Mouse (Mus musculus) layer of hippocampus, adult 11-12 months (tissue): ENCODE results near the gene Gm20422.
"Not testable (repeated sequence)": the region's sequence is repeated elsewhere in the genome, so short reads cannot be mapped to it uniquely, and the experiment has no call there.

ENCODE experiments used
- DNase-seq: peaks from one replicate; pipeline ENCODE4 v3.0.0; 2022; ENCODE audit warnings: low spot score

The Gm20422 gene

DNA sequence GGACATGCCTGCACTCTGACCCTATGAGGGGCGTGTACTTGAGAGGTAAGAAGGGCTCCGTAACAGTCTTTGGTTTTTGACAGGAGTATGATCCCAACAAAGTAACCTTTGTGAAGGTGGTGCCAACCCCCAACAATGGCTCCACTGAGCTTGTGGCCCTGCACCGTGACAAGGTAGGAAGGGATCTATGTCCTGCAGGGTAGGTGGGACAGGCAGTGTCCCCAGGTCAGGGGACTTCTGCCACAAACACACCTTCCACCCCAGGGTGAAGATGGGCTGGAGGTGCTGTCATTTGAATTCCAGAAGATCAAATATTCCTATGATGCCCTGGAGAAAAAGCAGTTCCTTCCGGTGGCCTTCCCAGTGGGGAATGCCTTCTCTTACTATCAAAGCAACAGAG is 19.0 kb upstream of the Gm20422 start:
- DNase-seq: no peak

DNA sequence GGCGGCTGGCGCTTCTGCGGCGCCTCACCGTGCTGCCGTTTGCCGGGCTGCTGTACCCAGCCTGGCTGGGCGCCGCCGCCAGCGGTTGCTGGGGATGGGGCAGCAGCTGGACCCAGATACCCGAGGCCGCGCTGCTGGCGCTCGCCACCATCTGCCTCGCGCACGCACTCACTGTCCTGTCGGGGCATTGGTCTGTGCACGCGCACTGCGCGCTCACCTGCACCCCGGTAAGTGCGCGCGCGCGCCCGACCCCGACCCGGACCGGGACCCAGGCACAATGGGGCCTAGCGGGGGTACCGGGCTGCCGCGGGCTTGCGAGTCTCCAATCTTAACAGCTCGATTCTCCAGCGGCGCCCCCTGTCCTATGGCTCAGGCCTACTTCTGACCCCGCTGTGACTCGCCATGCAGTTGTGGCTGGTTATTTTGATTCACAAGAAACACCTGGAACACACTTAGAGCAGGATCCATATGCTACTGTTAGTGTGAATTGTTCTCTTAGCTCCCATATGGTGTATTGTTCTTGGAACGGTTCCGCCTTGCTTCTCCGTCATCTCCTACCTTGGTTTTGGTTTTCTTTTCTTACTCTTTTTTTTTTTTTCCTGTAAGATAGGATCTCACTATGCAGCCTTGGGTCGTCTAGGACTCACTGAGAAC is 16.9 kb upstream of the Gm20422 start:
- DNase-seq: no peak

DNA sequence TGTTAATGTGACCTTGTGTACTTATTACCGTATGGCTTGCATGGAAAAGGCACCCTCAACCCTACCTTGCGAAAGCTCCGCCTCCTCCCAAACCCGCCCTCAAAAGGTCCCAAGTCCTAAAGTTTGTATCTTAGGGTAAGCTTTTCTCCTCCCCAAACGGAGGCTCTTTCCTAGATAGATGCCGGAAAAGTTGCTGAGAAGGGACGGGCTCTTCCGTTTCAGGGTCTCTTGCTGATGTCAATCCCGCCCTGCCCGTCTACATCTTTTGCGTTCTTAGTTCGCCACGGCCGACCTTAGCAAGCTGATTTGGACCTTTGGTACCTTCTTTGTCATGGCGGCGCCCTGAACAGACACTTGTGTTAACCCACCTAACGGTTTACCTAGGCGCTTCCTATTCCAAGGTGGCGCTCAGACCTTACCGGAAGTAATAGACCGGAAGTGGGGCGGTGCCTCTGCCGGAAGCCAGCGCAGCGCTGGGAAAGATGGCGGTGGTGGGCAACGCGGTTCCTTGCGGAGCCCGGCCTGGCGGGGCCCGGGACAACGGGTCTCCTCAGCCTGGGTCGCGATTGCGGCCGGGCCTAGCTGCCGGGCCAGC is 16.2 kb upstream of the Gm20422 start, which contains the start of the genes Atp13a1 and Zfp866:
Atp13a1 (plus strand) TSS at position 391 of the 595 bp plus-strand sequence.
Zfp866 (minus strand) TSS at position 406 of the 595 bp plus-strand sequence.
- DNase-seq: peak; percentile 87

DNA sequence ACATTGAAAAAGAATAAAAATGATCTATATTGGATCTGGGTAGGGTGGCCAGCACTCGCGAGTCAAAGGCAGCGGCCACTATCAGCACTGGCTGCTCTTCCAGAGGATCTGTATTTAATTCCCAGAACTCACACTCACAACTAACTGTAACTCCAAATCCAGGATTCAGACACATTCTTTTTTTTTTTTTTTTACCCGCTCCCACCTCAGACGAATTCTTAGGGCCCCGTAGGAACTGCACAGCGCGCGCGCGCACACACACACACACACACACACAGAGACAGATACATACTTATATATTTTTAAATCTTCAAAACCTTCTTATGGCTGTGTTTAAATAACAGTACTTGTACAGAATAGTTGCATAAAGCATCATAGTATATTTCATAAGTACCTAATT is 15.7 kb upstream of the Gm20422 start:
- no peak for DNase-seq

DNA sequence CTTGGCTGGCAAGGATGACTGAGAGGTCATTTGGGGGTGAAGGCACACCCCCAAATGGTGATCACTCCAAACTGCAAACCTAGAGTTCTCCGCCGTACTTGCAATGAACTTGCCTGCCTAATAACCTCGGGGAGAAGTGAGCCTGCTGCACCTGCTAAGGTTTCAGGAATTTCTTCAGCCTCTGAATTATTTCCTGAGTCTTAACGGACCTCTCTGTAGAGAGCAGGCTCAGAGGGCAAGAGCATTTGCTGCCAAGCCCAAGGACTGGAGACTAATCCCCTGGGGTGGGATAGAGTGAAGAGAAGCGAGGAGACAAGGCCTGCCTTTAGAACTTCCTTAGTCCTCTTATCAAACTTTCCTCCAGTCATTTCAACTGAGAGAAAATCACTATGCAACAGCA is 15.0 kb upstream of the Gm20422 start:
- no peak for DNase-seq

DNA sequence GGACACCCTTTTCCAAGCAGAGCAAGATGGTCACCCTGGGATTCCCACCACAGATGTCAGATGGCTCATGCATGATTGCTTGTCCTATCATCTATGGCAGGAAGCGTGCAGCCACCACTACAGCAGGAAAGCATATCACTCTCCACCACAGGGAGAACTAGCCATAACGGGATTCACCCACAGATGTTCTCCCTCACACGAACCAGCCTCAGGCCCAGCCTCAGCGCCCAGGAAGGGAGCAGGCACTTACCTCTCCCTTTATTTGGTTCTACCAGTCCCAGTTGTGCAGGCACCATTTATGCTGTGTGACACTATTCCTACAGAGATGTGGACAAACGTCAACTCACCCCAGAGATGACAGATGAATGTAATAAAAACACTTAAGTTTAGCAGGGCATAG is 14.4 kb upstream of the Gm20422 start:
- DNase-seq: no peak

DNA sequence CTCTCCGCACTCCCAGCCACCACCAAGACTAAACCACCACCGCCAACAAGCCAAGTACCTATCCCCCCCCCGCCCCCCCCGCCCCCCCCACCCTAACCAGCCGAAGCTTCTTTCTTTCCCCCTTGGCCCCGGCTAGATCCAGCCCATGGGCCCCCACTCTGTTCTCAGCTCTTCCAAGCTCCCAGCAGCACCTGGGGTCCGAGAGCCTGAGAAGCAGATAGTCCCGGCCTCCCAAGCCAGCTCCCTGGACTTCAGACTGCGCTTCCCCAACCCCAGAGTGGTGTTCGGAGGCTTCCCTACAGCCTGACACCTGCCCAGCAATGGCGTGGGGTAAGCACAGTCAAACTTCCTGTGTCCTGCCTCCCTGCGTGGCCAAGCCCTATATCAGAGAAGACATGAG is 2.4 kb upstream of the Gm20422 start:
- DNase-seq: no peak

DNA sequence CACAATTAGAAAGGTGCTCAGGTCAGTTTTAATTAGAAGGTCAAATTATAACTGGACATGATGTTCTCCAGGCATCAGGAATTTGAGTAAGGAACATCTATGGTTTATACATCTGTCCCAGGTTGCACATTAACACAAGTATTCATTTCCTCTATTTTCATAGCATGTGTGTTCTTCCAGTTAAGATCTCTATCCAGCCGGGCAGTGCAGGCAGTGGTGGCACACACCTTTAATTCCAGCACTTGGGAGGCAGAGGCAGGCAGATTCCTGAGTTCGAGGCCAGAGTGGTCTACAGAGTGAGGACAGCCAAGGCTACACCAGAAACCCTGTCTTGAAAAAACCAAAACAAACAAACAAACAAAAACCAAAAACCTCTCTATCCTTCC is 456 bp upstream of the Gm20422 start:
- DNase-seq: no peak

DNA sequence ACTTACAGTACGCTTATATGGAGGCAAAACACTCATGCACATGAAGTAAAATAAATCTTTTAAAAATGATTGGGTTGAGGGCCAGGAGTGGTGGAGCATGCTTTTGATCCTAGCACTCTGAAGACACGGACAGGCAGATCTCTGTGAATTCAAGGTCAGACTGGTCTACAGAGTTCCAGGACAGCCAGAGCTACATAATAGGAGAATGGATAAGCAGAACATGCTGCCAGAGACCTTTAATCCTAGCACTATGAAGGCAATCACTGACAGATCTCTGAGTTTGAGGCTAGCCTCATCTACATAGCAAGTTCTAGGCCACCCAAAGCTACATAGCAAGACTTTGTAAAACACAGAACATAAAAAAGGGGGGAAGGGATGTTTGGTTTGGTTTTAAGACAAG is 2.6 kb downstream of the Gm20422 start:
- DNase-seq: no peak

DNA sequence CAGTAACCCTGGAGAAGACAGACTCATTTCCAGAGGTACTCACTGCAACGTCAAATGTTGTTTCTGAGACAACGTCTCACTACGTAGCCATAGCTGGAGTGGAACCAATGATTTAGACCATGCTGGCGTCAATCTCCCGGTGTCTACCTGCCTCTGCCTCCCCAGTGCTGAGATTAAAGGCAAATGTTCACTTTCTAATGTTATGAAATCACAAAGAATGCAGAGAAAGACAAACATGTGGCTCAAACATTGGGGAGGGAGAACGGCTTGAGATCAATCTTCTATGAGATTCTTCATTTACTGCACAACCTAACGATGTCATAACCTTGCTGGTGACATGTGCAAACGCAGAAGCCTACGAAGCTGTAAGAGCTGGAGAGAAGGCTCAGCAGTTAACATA is 3.5 kb downstream of the Gm20422 start:
- no peak for DNase-seq

DNA sequence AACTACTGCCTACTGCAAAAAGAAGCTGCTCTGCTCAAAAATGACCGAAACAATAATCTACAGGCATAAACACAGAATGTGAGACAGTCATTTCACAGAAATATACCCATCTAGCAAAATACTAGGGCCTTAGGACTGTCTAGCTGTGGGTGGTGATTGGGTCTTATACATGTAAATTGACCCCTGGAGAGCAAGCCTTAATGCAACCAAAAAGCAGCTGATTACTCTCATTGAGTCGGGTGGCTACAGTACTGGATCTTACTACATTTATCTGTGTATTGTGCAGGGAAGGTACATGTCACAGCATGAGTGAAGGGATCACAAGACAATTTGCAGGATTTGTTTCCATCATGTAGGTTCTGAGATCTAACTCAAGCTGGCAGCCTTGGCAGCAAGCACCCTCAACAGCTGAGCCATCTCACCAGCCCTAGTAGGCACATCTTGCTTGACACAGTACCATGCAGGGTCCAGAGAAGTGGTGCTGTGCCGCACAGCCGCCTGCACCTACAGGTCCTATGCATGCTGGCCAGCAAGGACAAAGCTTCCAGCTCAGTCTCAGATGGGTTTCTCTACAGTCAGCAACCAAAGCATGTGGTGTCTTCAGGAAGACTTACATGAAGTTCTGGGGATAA is 12.8 kb downstream of the Gm20422 start:
- DNase-seq: no peak

DNA sequence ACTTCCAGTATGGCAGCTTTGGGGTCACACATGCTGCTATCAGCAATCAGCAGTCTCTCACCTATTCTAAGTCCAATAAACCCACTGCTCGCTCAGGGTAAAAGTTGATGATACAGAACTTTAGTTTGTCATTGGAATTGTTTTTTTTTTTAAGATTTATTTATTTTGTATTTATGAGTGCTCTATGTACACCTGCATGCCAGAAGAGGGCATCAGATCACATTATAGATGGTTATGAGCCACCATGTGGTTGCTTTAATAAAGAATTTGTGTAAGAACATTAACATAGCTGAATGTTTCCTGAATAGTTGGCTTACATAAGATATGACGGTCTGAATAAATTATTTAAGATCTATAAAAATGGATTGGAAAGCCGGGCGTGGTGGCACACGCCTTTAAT is 16.4 kb downstream of the Gm20422 start:
- DNase-seq: no peak

DNA sequence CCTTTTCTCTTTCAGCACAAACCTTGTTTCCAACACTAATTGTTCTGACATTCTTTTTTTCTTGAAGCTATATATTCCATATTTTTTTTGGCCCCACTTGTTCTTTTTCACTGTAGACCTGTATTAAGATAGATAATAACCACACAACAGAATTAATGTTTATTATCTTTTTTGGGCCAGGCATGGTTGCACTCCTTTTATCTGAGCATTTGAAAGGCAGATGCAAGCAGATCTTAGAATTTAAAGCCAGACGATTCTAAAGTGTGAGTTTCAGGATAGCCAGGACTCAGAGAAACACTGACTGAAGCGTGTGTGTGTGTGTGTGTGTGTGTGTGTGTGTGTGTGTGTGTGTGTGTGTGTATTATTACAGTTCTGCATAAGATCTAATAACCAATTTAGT is 22.2 kb downstream of the Gm20422 start:
- no peak for DNase-seq

DNA sequence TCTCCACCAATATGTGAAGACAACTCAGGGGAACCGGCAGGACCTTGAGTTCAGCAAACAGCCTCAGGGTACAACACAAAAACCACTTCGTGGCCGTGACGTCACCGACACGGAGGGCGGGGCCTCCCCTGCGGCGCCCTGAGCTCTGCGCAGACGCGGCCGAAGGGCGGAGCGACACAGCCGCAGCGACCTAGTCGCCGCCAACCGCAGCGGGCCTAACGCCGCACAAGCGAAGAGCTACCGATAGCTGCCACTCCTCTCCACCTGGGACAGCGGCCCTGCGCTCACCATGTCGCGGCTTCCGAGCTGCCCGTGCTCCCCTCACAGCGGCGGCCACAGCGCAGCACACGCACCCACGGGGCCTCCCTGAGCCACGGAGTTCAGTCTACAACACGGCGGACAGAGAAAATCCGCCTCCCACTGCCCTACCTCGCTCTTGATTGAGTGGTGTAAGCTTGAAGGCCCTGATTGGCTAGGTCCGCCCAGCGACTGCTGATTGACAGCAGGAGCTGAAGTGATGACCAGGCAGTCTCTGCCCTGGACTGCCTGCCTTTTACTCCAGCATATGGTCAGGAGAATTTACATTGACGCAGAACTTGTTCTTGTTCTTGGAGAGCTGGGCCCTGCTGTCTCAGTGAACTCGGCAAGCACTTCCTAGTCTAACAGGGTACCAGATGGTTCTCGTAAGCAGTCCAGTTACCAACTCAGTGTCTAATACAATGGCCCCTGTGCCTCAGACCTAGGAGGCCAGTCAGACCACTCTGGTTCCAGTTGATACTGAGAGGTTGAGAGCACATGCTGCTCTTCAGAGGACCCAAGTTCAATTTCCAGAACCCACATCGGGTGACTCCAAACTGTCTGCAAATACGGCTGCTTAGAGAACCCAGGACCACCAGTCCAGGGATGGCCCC is 24.9 kb downstream of the Gm20422 start, which contains the start of gene Zfp963:
Zfp963 (minus strand) TSS at position 427 of the 911 bp plus-strand sequence.
- peak; percentile 96 for DNase-seq

DNA sequence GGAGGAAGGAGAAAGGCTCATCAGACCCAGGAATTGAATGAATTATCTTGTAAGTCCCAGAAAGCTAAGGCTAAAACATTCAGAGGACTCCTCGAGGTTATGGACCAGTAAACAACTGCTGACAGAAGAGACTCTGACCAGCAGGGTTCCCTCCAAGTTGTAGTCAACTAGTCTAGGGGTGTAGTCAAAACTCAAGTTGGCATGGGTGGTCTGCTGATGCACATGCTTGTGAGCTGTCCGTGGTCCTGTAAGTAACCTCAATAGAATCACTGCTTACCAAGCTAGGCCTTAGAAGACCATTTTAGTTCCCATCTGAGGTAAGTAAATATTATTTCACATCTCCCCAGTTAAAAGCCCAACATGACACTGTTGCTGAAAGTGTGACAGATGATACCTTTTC is 33.5 kb downstream of the Gm20422 start:
- DNase-seq: no peak

DNA sequence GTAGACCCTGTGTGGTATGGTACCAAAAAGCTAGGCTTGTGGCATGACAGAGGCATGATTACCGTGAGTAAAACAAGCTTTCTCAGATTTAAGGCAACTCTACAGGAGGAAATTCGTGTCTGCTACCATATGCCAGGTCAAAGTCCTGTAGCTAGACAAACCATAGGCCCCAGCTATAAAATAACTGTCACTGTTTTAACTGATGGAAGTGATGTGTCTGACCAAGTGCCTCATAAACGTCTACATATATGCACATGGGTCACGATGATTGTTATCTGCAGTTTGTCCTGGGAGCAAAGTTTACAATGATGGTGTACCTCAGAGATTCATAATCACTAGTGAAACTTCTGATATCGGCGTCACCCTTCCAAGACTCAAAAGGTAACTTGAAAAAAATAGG is 33.9 kb downstream of the Gm20422 start:
- DNase-seq: no peak

DNA sequence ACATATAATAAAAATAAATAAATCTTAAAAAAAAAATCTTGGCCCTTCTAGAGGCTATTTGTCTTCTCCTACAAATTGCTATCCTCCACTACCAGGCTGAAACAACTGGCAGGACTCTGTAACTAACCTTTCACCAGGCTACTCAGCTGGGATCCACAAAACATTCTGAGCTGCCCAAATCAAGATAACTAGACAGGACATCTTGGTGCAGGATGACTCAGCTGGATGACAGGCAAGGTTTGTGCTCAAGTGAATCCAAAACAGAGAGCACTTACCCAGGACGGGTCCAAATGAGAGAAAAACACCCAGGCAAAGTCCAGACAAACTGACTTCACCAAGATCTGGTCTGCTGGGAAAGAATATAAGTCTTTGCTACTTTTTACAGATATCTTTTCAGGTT is 39.2 kb downstream of the Gm20422 start:
- no peak for DNase-seq

DNA sequence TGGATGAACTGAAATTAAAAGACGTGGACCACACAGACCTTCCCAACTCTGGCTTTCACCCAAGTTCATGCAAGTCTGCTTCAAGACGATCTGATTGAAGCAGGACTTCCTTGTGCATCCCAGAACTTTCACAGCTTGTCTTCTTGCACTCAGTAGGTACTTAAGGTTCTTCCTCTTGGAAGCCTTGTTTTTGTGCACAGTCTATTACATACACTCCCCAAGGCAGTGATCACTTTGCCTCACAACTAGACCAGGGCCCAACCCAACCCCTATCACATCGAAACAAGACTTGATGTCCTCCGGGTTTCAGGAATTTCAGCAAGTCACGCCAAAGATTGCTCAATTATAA is 57.5 kb downstream of the Gm20422 start:
- DNase-seq: no peak

DNA sequence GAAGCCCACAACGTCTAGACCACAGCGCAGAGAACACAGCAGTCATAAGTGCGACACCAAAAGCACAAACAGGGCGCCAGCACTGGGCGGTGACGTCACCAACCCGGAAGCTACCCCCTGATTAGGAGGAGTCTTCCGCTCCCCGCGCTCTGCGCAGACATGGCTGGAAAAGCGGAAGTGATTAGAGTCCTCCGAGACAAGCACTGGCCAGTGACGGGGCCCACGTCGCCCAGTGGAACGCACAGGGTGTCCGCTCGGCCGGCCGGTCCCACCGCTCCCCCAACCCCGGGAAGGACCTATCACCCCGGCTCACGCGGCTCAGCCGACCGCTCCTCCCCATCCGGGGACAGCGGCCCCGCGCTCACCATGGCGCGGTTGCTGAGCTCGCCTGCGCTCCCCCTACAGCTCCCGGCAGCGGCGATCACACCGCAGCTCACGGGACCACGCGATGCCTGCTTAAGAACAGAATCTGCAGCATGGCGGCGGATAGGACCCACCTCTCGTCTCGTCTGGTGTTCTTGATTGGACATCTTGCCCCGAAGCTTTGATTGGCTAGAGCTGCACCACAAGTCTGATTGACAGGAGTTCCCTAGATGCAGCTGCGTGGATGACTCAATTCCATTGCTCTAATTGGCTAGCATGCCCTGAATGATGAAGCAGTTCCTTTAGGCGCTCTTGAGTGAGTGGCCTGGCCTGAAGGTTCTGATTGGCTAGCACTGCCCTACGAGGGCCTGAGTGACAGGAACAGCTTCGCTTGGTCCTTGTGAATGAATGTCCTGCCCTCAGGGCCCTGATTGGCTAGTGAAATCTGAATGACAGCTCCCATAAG is 58.1 kb downstream of the Gm20422 start:
- peak; percentile 98 for DNase-seq

DNA sequence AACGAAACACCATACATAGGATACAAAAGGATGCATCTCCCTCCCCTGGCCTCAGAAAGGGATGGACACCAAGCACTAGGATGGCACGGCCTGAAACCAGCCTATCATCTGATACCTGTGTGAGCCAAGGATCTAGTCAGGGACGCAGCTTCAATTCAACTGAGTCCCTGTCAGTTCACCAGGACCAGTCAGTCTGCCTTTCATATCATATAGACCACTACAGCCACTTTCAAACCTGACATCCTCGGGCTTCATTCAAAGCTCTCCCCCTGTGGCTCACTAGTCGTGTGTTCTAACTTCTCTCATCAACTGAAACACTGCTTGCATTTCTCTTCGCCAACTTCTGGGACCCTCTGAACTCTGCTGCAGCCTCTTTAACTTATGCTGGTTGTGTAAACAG is 59.3 kb downstream of the Gm20422 start:
- no peak for DNase-seq

DNA sequence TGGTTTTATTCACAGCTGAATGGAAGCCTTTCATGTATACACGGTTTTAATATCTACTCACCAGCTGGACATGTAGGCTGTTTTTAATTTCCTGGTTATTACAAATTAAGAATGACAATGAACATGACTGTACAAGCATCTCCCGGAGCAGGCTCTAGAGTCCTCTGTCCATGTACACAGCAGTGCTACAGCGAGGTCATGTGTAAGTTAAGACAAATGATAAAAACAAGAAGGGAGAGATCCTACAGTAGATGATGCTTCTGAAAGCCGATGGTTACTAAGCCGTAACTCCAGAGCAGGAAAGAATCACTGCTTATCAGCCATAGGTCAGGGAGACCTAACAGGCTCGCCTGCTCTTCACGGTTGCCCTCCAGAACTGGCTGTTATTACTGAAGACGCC is 61.2 kb downstream of the Gm20422 start:
- no peak for DNase-seq

DNA sequence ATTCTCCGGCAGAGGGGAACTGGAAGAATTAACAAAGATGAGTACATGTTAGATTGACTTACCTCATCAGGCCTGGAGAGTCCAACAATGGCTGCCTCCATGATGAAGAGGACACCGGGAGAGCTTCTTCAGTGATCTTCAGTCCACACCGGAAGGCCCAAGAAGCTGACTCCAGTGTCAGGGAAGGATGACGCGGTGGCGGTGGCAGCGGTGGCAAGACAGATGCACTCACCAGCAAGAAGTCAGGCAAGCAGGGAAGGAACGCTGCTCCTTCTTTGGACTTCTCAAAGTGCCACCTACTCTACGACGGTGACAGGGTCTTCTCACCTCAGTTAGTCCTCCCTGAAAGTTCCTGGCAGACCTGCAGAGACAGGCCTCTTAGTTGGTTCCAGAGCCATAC is 64.1 kb downstream of the Gm20422 start, which contains the start of gene Zfp869:
Zfp869 (minus strand) TSS at position 101 of the 400 bp plus-strand sequence.
- not testable (repeated sequence) for DNase-seq
